Mouse (Mus musculus): Measurements from ENCODE around the gene Crygs. TPM values are rescaled to one million over a fixed set of nuclear protein-coding genes. Genes with fewer than 3 reads are reported as not detected.
"Not testable (repeated sequence)": the region's sequence is repeated elsewhere in the genome, so short reads cannot be mapped to it uniquely, and the experiment has no call there.

Crygs gene
- polyA plus RNA-seq, 3 experiments from 2014 or later, result not detected

- no peak for ATAC-seq
These were observed 28.7 kb downstream of the Crygs start for GRCm38 (mm10) chr16:22782686-22783085.

DNA sequence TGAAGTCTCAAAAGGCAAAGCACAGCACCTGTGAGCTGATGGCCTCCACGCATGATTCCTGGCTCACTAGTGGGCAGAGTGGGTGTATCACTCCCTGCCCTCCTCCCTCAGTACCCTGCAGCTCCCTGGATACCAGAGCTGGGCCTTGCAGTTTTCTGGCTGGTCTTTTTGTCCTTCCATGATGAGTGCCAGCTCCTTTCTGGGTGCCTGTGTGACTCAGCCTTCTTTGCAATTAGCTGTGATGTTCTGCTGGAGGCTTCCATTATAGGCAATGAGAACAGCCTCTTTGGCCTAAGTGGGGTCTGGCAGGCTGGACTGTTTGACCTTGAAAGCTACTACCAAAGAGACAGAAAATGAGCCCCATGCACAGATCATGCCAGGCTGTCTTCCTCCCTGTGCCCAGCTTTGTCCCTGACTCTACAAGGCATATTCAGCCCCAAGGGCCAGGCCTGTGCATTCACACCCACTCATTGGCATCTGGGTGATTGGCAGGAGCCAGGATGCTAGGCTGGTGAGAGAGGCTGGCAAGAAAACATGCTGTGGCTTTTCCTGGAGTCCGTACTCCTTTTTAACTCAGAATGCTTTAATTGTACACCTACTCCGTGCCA, 32.0 kb downstream of the Crygs start:
- ATAC-seq, result no peak

GRCm38 (mm10) chr16:22778296-22778695, 33.1 kb downstream of the Crygs start:
- ATAC-seq, result not testable (repeated sequence)

- no peak for ATAC-seq
These were observed 35.8 kb downstream of the Crygs start for GRCm38 (mm10) chr16:22775471-22775985.

DNA sequence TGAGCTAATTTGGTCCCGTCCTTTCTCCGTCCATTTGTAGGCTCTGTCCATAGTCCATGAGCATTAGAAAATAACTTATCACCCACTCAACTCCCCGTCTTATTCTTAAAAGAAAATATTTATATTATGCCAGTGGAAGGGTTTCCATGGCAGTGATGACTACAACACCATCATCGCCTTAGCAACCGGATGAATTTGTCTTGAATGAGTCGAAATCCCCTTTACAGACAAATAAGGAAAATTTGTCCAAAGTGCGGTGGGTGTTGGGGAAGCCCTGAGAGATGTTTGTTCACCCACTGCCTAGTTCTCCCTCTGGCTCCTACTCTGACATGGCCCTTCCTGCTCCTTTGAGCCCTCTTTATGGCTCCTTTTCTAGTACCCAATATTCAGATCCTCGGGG, 42.7 kb downstream of the Crygs start:
- ATAC-seq, result no peak

GRCm38 (mm10) chr16:22767405-22767804, 44.0 kb downstream of the Crygs start:
- ATAC-seq, result no peak

DNA sequence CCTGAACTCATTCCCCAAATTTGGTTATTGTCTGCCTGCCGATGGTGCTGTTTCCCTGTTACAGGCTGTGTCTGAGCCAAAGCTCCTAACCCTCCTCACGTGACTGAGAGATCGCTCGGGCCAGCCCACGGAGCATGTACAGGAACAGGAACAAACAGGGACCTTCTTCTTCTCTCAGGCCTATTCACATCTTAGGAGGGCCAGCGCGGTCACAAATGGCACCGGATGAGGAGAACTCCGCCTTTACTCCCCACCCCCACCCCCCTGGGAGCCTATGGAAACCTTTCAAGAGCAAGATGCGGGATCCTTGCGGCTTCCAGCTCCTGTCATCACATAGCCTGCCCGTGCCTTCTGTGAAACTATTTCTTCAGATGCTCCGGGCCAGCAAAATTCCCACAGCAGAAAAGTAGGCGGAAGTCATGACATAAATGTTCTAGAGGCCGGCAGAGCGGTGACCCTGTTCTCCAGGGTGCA, 44.6 kb downstream of the Crygs start:
- no peak for ATAC-seq

DNA sequence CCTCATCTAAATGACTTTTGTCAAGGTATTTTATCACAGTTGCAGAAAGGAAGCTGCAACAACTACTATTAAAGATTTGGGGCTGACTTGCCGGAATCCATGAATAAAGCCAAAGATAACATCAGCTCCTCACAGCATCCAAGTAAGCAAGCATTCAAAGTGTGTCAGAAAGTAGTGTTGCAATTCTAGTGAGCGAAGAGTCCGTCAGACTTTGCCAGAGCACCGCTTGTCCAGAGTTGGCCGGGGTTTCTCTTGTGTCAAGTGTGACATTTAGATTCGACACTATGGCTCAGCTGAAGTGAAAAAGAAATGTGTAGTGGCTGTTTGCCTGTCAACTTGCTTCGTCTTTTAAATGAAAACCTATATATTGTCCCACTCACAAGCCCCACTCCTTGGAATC, 45.8 kb downstream of the Crygs start:
- ATAC-seq, result no peak

Other genes with a start within 250 kb of the Crygs start
- gene Dgkg, start 154.4 kb downstream of the Crygs start, polyA plus RNA-seq (2017; shearing (Covaris generic)), result under 1 TPM; 0.14 to 0.94 (median 0.25) TPM
- gene Tbccd1, start 46.1 kb upstream of the Crygs start, polyA plus RNA-seq (2017; shearing (Covaris generic)), result 10 to 100 TPM; 17.4 to 21.0 (median 19.4) TPM
- gene Dnajb11, start 46.3 kb upstream of the Crygs start, polyA plus RNA-seq (2017; shearing (Covaris generic)), result 10 to 100 TPM; 43.0 to 79.0 (median 48.2) TPM
- gene Ahsg, start 79.7 kb upstream of the Crygs start, polyA plus RNA-seq (2017; shearing (Covaris generic)), result not detected
- gene Fetub, start 106.8 kb upstream of the Crygs start, polyA plus RNA-seq (2017; shearing (Covaris generic)), result under 1 TPM in 1 of 3 experiments, not detected in 2; 0.91 TPM
- not detected for gene Hrg, start 139.5 kb upstream of the Crygs start, polyA plus RNA-seq (2017; shearing (Covaris generic))
- gene Kng2, start 217.9 kb upstream of the Crygs start, polyA plus RNA-seq (2017; shearing (Covaris generic)), result not detected
- not detected for gene Kng1, start 246.3 kb upstream of the Crygs start, polyA plus RNA-seq (2017; shearing (Covaris generic))

All from inflammation-experienced regulatory T-cells, adult 6 months (primary cell).